Mouse (Mus musculus) kidney, postnatal 25 days (tissue): Measurements from ENCODE around the gene Vstm2l.
A peak's percentile ranks its signal among the peaks of the same experiment; 100 is the strongest.

Source experiments
- DNase-seq, 2 experiments: peaks; one replicate each; pipeline ENCODE4 v3.0.0; 2021; ENCODE audit warnings: mixed read lengths in 2 of 2

The Vstm2l gene

DNA sequence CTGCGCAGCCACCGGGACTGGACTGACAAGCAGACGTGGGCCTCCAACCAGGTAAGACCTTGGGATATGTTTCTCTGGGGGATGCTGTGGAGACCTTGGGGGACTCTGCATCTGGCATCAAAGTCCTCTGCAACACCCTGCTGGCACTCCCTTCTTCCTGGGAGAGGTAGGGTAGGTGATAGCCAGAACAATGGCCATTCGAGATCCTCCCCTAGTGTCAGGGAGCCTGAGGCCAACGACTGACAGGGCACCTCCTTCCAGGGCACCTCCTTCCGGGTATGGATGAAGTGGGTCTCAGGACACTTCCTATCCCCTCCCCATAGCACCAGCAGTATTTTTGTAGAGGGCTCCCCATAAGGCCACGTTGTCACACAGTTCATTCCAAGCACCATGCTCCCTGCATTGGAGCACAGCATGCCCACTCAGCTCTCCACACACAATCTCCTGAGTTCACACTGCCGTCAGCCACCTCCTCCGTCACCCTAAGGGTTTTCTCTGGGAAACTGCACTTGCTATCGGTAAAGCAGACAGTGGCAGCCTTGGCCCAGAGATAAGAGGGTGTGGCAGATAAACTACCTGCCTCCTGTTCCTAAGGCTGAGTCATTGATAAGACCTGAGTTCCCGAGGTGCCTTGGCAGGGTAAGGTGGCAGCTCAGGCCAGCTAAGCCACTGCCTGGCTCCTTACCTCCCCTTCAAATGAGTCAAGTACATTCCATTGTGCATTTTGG is 21.2 kb downstream of the Vstm2l start:
- DNase-seq: no peak

DNA sequence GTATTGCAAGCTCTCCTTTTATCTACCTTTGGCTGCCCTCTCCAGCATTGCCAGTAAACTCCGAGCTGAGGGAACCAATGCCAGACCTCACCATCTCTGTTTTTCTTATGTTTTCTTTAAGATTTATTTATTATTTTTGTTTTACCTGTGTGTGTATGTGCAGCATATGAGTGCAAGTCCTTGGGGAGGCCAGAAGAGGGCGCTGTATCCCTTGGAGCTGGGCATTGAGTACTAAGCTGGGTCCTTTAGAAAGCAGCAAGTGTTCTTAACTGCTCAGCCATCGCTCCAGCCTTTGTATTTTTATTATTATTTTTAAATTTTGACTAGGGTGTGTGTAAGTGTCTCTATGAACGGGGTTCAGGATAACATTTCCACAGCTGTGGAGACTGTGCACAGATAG is 22.2 kb downstream of the Vstm2l start:
- DNase-seq: no peak

DNA sequence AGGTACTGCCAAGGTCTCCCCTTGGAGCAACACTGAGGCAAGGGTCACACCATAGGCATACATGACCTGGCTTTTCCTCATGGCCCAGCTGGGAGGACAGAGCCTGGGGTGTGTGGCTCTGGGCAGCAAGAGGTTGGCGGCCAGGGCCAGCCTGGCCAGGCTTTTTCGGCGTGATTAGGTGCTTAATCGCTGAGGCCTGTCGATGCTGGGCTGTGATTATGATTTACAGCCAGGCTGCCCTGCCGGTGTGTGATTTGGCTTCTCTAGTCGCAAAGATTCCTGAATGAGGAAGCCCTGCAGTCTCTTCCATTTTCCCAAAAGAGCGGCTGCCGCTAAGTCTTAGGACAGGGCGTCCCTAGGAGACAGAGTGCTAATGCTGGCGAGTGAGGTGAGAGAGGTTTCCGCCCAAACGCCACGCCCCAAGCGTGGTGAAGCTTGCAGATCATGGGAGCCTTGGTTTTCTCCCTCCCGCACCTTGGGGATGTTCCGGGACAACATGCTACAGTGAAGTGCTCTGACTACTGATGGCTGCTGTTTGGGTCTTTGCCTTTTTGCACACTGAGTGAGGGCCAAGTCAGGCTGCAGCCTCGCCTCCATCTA is 26.2 kb downstream of the Vstm2l start:
- DNase-seq: no peak

DNA sequence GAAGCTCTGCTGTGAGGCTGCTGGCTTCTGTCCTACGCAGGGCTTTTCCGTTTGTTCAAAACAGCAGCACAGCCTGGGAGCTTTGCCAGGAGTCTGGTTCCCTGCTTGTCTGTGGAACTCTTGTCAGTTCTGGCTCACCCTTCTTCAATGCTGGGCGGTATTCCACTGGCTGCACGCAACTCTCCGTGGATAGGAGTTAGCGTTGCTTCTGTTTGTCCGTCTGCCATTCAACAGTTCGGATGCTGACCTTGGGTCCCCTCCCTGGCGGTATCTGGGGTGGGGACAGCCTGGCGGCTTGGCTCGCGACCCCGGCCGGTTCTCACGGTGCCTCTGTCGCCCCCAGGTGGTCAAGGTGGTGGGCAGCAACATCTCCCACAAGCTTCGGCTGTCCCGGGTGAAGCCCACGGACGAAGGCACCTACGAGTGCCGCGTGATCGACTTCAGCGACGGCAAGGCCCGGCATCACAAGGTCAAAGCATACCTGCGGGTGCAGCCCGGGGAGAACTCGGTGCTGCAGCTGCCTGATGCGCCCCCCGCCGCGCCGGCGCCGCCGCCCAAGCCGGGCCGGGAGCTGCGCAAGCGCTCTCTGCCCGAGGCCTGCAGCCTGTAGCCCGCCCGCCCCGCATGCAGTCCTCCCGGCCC is 29.2 kb downstream of the Vstm2l start:
- peak; percentile 87 to 91 for DNase-seq

DNA sequence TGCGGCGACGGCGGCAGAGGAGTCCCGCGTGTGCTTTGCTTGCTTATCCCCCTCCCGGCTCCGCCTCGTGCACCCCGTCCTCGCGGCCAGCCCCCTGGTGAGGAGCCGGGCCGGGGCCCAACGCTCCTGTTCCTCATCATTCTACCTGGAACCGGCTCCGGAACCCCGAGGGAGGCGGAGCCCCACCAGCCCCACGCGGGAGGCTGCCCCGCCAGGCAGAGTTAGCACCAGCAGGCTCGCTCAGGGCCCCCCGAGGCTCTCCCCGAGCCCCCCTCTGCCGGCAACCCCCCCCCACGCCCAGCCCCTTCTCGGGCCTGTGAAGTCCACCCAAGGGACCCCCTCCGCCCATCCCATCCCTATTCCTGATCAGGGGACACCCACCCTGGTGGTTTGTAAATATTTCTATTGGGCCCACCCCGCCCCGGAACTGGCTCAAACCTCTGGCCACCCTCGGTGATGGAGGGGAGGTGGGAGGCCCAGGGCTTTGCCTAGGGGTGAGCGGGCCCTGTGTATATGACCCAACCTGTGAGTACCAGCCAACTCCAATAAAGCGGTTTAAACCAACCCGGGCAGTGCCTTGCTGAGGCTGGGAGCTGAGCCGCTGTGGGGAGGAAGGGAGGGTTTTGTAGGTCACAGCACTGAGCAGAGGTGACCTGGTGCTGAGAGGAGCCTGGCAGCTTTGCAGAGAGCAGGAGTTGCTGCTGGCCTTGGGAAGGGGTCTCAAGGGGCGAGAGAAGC is 29.9 kb downstream of the Vstm2l start:
- peak; percentile 43 to 78 for DNase-seq

DNA sequence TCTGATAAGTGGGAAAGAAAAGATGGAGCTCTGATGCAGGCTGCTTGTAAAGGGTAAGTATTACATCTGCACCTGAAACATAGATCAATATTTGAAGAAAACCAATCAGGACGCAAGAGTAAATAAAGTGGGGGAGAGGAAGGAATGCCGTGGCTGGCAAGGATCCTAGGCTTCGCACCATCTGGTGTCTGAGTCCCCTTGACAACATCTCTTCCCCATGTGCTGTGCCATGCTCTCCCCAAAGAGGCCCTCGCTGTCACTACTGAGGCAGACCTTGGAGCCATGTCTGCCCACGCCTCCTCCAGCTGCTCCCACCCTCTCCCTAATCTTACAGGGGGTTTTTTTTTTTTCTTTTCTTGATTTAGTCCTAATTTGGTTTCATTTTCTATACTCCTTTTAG is 39.5 kb downstream of the Vstm2l start:
- no peak for DNase-seq

DNA sequence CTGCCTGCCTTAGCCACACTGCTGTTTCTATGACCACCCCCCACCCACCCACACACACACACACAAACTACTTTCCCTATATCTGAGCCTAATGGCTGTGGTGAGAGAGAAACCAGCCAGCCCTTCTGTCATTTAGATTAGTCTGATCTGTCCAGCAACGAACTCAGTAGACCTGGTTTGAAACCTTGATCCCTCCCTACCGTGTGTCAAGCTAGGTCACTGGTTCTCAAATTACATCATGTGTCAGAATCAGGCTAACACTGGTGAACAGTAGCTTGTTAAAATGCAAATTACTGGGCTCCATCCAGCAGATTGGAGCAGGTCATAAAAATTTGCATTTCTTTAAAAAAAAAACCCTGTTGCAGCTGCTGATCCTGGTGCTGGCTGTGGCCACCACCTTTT is 43.3 kb downstream of the Vstm2l start:
- peak in 1 of 2 experiments; percentile 3 for DNase-seq

DNA sequence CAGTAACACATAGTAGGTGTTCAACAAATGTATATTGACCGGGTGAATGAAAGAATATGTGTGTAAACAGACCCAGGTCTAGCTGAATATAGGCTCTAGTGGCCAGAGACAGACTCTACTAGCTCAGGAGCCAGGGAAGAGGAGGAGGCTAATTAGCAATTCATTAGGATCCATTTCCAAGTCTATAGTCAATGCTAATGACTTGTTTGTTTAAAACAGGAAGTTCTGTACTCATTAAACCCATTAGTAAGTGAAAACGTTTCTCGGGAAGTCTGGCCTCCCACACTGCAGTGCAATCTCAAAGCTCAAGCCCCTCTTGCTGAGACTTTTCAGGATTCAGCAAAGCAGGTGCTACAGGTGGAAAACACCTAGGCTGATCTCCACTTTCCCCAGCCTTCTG is 53.4 kb downstream of the Vstm2l start:
- DNase-seq: no peak

DNA sequence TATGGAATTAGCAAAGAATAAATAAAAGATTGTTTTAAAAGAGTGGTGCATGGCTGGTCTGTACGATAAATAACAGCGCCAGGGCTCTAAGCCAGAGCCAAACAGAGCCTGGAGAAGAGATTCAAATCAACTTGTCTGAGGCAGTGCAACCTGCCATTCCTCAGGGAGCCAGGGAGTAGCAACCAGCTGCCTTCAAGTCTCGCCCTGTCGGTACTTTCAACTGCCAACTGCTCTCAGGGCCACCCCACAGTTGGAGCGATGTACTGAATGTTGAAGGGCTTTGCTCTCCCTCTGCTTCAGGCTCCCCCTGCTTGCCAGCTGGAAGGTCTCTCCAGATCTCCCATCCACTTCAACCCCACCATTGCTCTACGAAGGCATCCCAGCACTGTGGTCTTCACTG is 55.7 kb downstream of the Vstm2l start:
- DNase-seq: no peak

DNA sequence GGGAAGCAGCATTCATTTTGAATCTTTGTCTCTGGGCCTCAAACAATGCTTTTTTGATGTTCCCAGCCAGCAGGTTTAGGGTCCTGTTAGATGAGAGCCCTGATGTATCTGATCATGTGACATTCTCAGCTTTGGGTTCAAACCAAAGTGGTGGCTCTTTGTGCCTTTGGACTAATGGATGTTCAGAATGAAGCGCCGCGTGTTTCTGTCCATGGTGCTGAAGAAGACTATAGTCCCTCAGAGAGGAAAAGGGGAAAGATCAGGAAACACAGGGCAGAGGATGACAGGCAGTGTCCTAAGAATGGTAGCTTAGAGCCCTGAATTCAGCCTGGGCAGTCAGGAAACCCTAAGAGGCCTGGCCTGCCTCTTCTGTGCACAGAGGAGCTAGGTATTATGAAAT is 56.2 kb downstream of the Vstm2l start:
- peak; percentile 64 to 80 for DNase-seq

DNA sequence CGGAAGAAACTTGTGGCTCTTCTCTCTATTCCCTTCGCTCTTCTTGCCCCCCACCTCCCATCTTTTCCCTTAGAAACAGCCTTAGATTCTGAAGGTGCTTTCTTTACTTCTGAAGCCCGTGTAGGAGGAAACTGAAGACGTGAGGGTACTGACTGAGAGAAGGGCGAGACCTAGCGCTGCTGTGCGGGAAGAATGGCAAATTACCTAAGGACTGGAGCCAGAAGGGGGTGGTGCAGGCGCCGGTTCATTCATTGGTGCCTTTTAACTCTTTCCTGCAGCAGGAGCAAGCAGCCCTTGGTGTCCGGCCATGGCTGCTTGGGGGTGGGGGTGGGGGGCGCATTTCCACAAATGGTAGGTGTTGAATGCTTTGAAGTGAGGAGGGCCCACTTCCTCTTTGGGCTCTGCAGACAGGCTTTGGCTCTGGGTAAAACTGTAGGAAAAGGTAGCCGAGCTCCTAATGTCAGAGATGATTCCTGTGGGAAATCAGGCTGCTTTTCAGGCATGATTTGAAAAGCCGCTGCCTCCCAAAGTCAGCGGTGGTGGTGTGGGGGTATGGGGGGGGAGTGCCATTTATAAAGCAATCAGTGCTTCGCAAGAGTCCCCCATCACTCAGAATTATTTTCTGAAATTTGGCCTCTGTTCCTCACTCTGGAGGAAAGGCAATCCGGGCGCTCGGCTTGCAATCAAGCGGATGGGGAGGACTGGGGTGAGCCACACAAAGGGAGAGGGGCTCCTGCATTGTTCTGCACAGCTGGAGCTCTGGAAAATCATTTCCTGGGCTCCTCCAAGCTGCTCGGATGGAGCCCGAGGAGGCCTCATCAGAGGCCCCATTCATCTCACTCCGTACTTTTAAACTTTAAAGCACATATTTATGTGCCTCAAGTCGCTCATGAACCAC is 60.4 kb downstream of the Vstm2l start:
- DNase-seq: no peak

DNA sequence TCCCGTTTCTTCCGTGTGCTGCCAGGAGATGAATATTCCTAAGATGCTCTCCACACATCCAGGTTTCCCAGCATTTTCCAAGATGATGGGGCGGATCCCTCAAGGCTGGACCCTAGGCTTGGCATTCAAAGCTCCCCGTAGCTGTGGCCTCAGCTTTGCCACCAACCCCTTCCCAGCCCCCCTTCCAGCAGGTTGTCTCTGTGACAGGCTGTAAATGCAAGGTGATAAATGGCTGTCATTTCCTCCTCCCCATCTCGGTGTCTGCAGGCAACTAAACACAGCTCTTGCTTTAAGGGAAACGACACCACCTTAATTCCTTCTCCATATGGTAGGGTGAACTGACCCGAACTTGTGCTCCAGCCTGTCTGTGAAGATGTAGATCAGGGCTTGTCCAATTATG is 61.1 kb downstream of the Vstm2l start:
- no peak for DNase-seq

DNA sequence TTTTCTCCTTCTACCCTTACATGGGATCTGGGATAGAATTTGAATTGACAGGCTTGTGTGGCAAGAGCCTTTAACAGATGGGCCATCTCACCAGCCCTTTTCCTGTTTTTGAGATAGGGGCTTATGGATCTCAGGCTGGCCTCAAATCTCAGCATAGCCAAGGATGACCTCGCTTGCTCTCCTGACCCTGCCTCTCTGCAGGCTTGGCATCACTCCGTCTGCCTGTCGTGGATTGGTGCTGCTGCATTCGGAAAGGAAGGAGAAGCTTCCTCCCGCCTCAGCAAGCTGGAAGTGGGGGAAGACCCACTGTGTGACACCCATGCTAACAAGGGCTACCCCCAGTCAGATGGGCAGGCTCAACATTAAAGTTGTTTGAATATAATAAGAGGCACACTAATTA is 64.8 kb downstream of the Vstm2l start:
- no peak for DNase-seq

DNA sequence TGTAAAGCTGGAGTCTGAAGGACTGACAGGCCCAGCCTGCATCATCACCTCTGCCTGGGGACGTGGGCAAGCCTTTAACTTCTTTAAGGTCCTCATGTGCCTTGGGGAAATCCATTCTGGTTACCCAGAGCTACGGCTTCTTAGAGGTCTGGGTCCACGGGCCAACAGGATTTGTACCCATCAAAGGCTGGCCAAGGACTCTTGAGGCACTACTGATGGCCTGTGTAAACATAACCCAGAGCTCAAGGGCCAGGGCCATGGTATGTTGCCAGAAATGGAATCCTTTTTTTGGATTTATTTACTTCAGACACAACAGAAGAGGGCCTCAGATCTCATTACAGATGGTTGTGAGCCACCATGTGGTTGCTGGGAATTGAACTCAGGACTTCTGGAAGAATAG is 68.3 kb downstream of the Vstm2l start:
- DNase-seq: no peak

DNA sequence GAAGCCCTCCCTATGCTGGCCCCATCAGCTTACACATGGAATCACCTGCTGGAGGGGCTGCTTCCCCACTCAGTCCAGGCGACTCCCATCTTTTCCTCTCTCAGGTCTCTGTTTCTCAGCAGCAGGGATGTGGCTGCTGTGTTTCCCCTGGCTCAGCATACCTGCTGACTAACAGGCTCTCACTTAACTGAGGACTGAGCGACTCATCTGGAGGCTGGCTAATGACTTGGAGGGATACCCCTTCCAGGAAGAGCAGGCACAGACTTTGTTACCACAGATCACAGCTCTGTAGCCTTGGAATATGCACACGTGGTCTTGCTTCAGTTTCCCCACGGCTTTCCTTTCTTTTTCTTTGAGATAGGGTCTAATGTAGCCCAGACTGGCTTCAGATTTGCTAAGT is 68.8 kb downstream of the Vstm2l start:
- DNase-seq: no peak

DNA sequence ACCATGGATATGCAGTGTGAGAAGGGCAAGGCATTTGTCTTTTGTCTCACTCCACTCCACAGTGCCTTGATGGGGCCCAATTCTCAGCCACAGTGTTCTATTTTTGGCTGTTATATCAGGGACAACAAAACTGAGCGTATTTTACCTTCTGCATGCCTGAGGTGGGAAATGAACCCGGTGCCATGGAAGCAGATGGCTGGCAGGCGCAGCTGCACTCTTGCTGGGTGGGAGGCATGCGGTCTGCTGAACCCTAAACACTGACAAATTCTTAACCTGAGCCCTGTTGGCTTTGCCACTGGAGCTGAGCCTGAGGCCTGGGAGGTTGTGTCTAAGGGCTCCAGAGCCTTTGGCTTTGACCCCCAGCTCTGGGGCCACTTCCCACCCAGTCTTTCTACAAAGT is 71.2 kb downstream of the Vstm2l start:
- no peak for DNase-seq

DNA sequence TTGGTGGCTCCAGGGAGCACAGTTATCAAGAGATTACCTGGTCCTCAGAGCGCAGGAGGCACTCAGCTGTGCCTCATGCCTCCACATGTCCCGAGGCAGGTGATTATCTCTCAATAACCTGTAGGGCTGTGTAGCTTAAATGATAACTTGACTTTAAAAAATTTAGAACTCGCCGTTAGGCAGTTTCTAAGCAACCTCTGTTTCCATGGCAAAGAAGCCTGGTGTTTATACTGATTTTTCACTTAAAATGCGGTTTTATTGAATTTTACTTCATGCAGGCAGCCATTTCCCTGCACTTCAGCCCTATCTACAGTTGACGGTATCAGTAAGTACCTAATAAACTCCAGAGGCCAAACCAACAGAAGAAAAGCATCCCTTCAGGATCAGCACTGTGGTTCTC is 71.8 kb downstream of the Vstm2l start:
- no peak for DNase-seq

DNA sequence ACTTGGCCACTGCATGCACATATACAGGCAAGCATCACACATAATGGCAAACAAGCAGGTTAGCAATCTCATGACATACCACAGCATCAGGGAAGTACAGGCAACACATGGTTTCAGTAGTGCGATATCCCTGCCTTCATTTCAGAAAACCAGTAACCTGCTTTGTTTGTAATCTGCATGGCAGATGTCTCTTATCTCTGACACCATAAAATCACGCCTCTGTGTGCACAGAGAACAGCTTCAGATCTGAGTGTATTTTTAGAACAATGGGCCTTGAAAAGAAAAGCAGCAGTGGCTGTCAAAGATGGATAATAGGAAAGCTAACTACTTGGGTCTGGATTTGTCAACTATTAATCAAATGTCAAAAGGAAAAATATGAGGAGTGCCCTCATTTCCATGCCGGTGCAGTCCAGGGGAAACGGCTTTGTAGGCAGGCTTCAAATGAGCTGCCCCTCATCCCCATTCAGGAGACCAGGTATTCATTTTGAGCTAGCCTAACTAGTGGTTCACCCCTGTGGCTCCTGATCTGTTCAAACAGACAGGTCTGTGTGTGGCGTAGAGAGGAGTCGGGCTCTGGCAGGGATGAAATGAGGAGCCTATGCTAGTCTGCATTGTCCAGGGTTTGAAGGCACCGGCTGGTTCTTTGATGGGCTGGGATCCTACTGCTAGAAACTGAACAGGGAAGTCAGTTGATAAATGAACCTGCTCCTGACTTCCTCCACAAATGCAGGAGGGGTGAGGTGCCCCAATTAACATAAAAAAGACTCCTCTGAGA is 74.2 kb downstream of the Vstm2l start:
- DNase-seq: no peak

DNA sequence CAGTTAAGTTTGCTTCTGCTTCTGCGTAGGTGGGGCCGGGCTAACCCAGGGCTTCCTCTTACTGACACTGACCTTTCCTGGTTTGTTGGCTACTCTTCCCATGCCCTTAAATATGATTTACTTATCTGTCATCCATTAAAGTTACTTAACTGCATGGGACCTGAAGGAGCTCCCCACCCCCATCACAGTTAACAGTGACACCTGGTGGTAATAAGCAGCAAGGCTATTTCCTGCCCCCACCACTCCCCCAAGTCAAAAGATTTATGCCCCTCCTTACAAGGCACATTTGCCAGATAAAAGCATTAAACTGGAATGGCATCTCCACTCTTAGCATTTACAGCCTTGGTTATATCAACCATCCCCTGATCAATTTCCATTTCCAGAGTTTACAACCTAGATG is 75.5 kb downstream of the Vstm2l start:
- peak in 1 of 2 experiments; percentile 22 for DNase-seq

DNA sequence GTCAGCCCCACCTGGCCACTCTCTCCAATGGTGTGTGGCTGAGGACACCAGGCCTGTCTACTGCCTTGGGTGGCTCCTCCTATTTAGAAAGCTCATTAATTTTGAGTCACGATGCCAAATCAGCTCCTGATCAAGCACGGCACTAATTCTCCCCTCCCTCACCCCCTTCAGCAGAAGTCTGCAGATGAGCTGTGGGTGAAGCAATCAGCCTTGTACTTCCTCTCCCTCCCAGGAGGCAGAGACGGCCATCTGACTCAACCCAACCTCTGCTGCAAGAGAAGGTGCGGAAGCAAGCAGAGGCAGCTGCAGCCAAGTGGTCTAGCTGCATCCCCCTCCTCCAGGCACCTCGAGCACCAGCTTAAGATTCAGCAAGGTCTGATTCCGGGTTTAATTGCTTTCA is 76.6 kb downstream of the Vstm2l start:
- no peak for DNase-seq

DNA sequence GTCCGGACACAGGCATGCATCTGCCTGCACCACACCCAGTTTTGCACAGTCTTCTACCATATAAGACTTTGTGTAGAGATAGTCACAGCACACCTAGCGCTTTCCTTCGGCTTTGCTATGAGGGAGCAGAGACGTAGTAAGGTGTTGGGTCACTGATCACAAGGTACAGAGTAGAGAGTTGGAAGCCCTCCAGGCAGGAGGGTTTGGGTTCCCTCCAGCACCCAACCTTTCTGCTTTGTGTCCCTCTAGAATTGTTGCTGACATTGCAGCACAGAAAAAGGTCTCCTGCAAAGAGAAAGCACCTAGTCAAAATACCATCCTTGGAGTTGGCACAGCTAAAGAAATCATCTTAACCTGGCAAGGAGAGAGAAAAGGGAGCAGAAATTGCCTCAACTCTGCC is 78.0 kb downstream of the Vstm2l start:
- DNase-seq: peak; percentile 53 to 55
